Mouse (Mus musculus): ENCODE data around the gene Srrt. TPM values are rescaled to one million over a fixed set of nuclear protein-coding genes. Genes with fewer than 3 reads are reported as not detected.

The Srrt gene
- 226 and 239 TPM in 2 replicates for polyA plus RNA-seq (2012; rRNA removed)

GRCm38 (mm10) chr5:137307071-137307912 is at the start of gene Srrt:
TSS of gene Srrt (minus strand) at chr5:137307674.
- Histone ChIP-seq H3K4me3 (ENCODE audit: insufficient read depth, low read length) (peak within 1 kb of the TSS; percentile 48), H3K4me1 (ENCODE audit: control insufficient read depth, insufficient read depth, low read length) (peaks cover 9% of the 10 kb centered on the region; the same call in 1 of the 2 replicates), H3K27ac (ENCODE audit: insufficient read depth, low read length) (peak within 1 kb of the TSS; percentile 77)
- TF ChIP-seq POLR2A (IDR thresholded peaks at IDR 0.05; ENCODE audit: extremely low read depth, insufficient read depth, low read length) (peak; percentile 91), CTCF (IDR thresholded peaks at IDR 0.05; ENCODE audit: extremely low read depth, insufficient read depth, low read length) (no peak)

GRCm38 (mm10) chr5:137354091-137354490 is 46.6 kb upstream of the Srrt start:
- TF ChIP-seq POLR2A (IDR thresholded peaks at IDR 0.05; ENCODE audit: extremely low read depth, insufficient read depth, low read length) (no peak), CTCF (IDR thresholded peaks at IDR 0.05; ENCODE audit: extremely low read depth, insufficient read depth, low read length) (no peak)
- Histone ChIP-seq H3K4me1 (ENCODE audit: control insufficient read depth, insufficient read depth, low read length) (no peaks in the 10 kb centered on the region), H3K27ac (ENCODE audit: insufficient read depth, low read length) (no peak overlapping the region), H3K4me3 (ENCODE audit: insufficient read depth, low read length) (no peak overlapping the region)

GRCm38 (mm10) chr5:137352011-137352975 is 44.8 kb upstream of the Srrt start:
- Histone ChIP-seq H3K4me1 (ENCODE audit: control insufficient read depth, insufficient read depth, low read length) (no peaks in the 10 kb centered on the region), H3K27ac (ENCODE audit: insufficient read depth, low read length) (no peak overlapping the region), H3K4me3 (ENCODE audit: insufficient read depth, low read length) (0 out of 2 replicates have a peak overlapping the region, but pooled peaks have one; percentile 5)
- TF ChIP-seq CTCF (IDR thresholded peaks at IDR 0.05; ENCODE audit: extremely low read depth, insufficient read depth, low read length) (no peak), POLR2A (IDR thresholded peaks at IDR 0.05; ENCODE audit: extremely low read depth, insufficient read depth, low read length) (no peak)

GRCm38 (mm10) chr5:137351394-137351793 is 43.9 kb upstream of the Srrt start:
- TF ChIP-seq POLR2A (IDR thresholded peaks at IDR 0.05; ENCODE audit: extremely low read depth, insufficient read depth, low read length) (no peak), CTCF (IDR thresholded peaks at IDR 0.05; ENCODE audit: extremely low read depth, insufficient read depth, low read length) (no peak)
- no peaks in the 10 kb centered on the region for H3K4me1 ChIP-seq (ENCODE audit: control insufficient read depth, insufficient read depth, low read length)
- 0 out of 2 replicates have a peak overlapping the region, but pooled peaks have one; percentile 5 for H3K4me3 ChIP-seq (ENCODE audit: insufficient read depth, low read length)
- H3K27ac ChIP-seq (ENCODE audit: insufficient read depth, low read length): no peak overlapping the region

GRCm38 (mm10) chr5:137351058-137351380 is 43.5 kb upstream of the Srrt start:
- TF ChIP-seq POLR2A (IDR thresholded peaks at IDR 0.05; ENCODE audit: extremely low read depth, insufficient read depth, low read length) (no peak), CTCF (IDR thresholded peaks at IDR 0.05; ENCODE audit: extremely low read depth, insufficient read depth, low read length) (no peak)
- Histone ChIP-seq H3K27ac (ENCODE audit: insufficient read depth, low read length) (no peak overlapping the region), H3K4me1 (ENCODE audit: control insufficient read depth, insufficient read depth, low read length) (no peaks in the 10 kb centered on the region), H3K4me3 (ENCODE audit: insufficient read depth, low read length) (peak overlapping the region; percentile 27; the same call in 1 of the 2 replicates)

- H3K27ac ChIP-seq (ENCODE audit: insufficient read depth, low read length): peak overlapping the region; percentile 28
- TF ChIP-seq POLR2A (IDR thresholded peaks at IDR 0.05; ENCODE audit: extremely low read depth, insufficient read depth, low read length) (no peak), CTCF (IDR thresholded peaks at IDR 0.05; ENCODE audit: extremely low read depth, insufficient read depth, low read length) (no peak)
- no peaks in the 10 kb centered on the region for H3K4me1 ChIP-seq (ENCODE audit: control insufficient read depth, insufficient read depth, low read length)
- peak overlapping the region; percentile 27 for H3K4me3 ChIP-seq (ENCODE audit: insufficient read depth, low read length)
Measured at GRCm38 (mm10) chr5:137350205-137351057, 43.0 kb upstream of the Srrt start.

GRCm38 (mm10) chr5:137349384-137350204 is 42.1 kb upstream of the Srrt start, which contains the start of gene Ephb4:
TSS of gene Ephb4 (plus strand) at chr5:137350109.
- Histone ChIP-seq H3K27ac (ENCODE audit: insufficient read depth, low read length) (peak within 1 kb of the TSS; percentile 28), H3K4me1 (ENCODE audit: control insufficient read depth, insufficient read depth, low read length) (no peaks in the 10 kb centered on the region), H3K4me3 (ENCODE audit: insufficient read depth, low read length) (peak within 1 kb of the TSS; percentile 27)
- TF ChIP-seq POLR2A (IDR thresholded peaks at IDR 0.05; ENCODE audit: extremely low read depth, insufficient read depth, low read length) (no peak), CTCF (IDR thresholded peaks at IDR 0.05; ENCODE audit: extremely low read depth, insufficient read depth, low read length) (no peak)
